Mouse (Mus musculus) forebrain, embryonic 13.5 days (tissue): Measurements from ENCODE around the gene Gchfr. TPM values are rescaled to one million over a fixed set of nuclear protein-coding genes. Genes with fewer than 3 reads are reported as not detected.

ENCODE experiments used
- ATAC-seq: fragments of 200-750 bp; cut with Nextera tagmentation; 2 replicates; pipeline ENCODE4 v1.8.0; 2017
- H3K27ac ChIP-seq: fragments of 300-500 bp; sonication (generic); 2 replicates; pipeline ENCODE4 v1.5.1; 2015; ENCODE audit warnings: inconsistent platforms, mild to moderate bottlenecking, moderate library complexity
- H3K27me3 ChIP-seq: fragments of 300-500 bp; sonication (generic); 2 replicates; pipeline ENCODE4 v1.6.1; 2015; ENCODE audit warnings: mild to moderate bottlenecking, inconsistent platforms
- H3K36me3 ChIP-seq: fragments of 300-500 bp; sonication (generic); 2 replicates; pipeline ENCODE4 v1.6.1; 2015; ENCODE audit warnings: mild to moderate bottlenecking, inconsistent platforms; ENCODE audit not compliant: poor library complexity, severe bottlenecking
- H3K4me1 ChIP-seq: fragments of 300-500 bp; sonication (generic); 2 replicates; pipeline ENCODE4 v1.6.1; 2015; ENCODE audit warnings: inconsistent platforms
- H3K4me2 ChIP-seq: fragments of 300-500 bp; sonication (generic); 2 replicates; pipeline ENCODE4 v1.6.1; 2015; ENCODE audit warnings: inconsistent platforms, mild to moderate bottlenecking, moderate library complexity
- H3K4me3 ChIP-seq: fragments of 300-500 bp; sonication (generic); 2 replicates; pipeline ENCODE4 v1.5.1; 2015; ENCODE audit warnings: mild to moderate bottlenecking, inconsistent platforms
- H3K9ac ChIP-seq: fragments of 300-500 bp; sonication (generic); 2 replicates; pipeline ENCODE4 v1.6.1; 2015; ENCODE audit warnings: mild to moderate bottlenecking, inconsistent platforms
- H3K9me3 ChIP-seq: fragments of 300-500 bp; sonication (generic); replicated peaks from 2 replicates; pipeline ENCODE4 v1.6.1; 2016; ENCODE audit warnings: inconsistent platforms
- WGBS: fragments of 180-500 bp; shearing (Covaris S2); methylation state at CpG from one replicate; pipeline ENCODE4 v1.1.7; 2015; 5-methylcytosine and 5-hydroxymethylcytosine counted together
- polyA plus RNA-seq: library from polyadenylated mRNA; unstranded; fragments of >200 nt; fragmentation: Nextera tagmentation; extraction: Ambion mirVana; gene quantifications from 2 replicates; pipeline ENCODE4 v1.2.1, GENCODE M21; 2015

Gchfr gene
- polyA plus RNA-seq, 1 experiment from 2014 or later, result 1.7 TPM

- Histone ChIP-seq H3K4me3 (no peak overlapping the region), H3K9ac (no peak overlapping the region), H3K4me1 (peaks cover 26% of the 10 kb centered on the region), H3K36me3 (no peaks in the 10 kb centered on the region), H3K4me2 (no peak overlapping the region), H3K27me3 (no peaks in the 10 kb centered on the region), H3K27ac (no peak overlapping the region), H3K9me3 (no peaks in the 10 kb centered on the region)
- ATAC-seq, result no peak
- 78% methylated on average over 4 of the region's 4 CpGs for WGBS
Observed at GRCm38 (mm10) chr2:119203871-119204460, 36.4 kb downstream of the Gchfr start.

GRCm38 (mm10) chr2:119207961-119208343 is 40.4 kb downstream of the Gchfr start:
- Histone ChIP-seq H3K4me3 (peak overlapping the region; percentile 70), H3K4me1 (peaks cover 28% of the 10 kb centered on the region), H3K4me2 (peak overlapping the region; percentile 74), H3K27ac (peak overlapping the region; percentile 75), H3K9me3 (no peaks in the 10 kb centered on the region), H3K27me3 (no peaks in the 10 kb centered on the region), H3K36me3 (peaks cover 27% of the 10 kb centered on the region), H3K9ac (peak overlapping the region; percentile 82)
- 22% methylated on average over 6 of the region's 6 CpGs for WGBS
- no peak for ATAC-seq

GRCm38 (mm10) chr2:119208344-119209175 is 41.0 kb downstream of the Gchfr start, which contains the start of the genes Zfyve19 and Dnajc17:
Gene Zfyve19, plus strand, starts transcription at chr2:119208617.
Gene Dnajc17, minus strand, starts transcription at chr2:119208795.
- peak within 1 kb of the TSS; percentile 70 for H3K4me3 ChIP-seq
- peaks cover 22% of the 10 kb centered on the region for H3K4me1 ChIP-seq
- no peaks in the 10 kb centered on the region for H3K9me3 ChIP-seq
- H3K27me3 ChIP-seq, result no peaks in the 10 kb centered on the region
- peak; percentile 98 for ATAC-seq
- under 1% methylated on average over 51 of the region's 51 CpGs for WGBS
- peak within 1 kb of the TSS; percentile 75 for H3K27ac ChIP-seq
- peak within 1 kb of the TSS; percentile 82 for H3K9ac ChIP-seq
- H3K36me3 ChIP-seq, result peaks cover 33% of the 10 kb centered on the region
- peak within 1 kb of the TSS; percentile 74 for H3K4me2 ChIP-seq

GRCm38 (mm10) chr2:119209176-119209507 is 41.6 kb downstream of the Gchfr start:
- Histone ChIP-seq H3K36me3 (peaks cover 36% of the 10 kb centered on the region), H3K27me3 (no peaks in the 10 kb centered on the region), H3K9ac (peak overlapping the region; percentile 82), H3K4me2 (peak overlapping the region; percentile 74), H3K9me3 (no peaks in the 10 kb centered on the region), H3K4me3 (peak overlapping the region; percentile 70), H3K4me1 (peaks cover 18% of the 10 kb centered on the region), H3K27ac (0 out of 2 replicates have a peak overlapping the region, but pooled peaks have one; percentile 75)
- peak; percentile 1; the same call in 1 of the 2 replicates for ATAC-seq
- 2% methylated on average over 13 of the region's 13 CpGs for WGBS

Other genes with a start within 250 kb of the Gchfr start
- gene Chst14, start 241.3 kb upstream of the Gchfr start, polyA plus RNA-seq, result 5.9 and 6.9 TPM in 2 replicates
- gene Ccdc32, start 138.4 kb upstream of the Gchfr start, polyA plus RNA-seq, result 31.1 and 33.8 TPM in 2 replicates
- 7.3 and 7.7 TPM in 2 replicates for gene Rpusd2, start 133.0 kb upstream of the Gchfr start, polyA plus RNA-seq
- gene Knl1, start 120.7 kb upstream of the Gchfr start, polyA plus RNA-seq, result 65.5 and 66.6 TPM in 2 replicates
- gene Rad51, start 55.0 kb upstream of the Gchfr start, polyA plus RNA-seq, result 42.9 and 50.7 TPM in 2 replicates
- 44.7 and 49.6 TPM in 2 replicates for gene Rmdn3, start 10.7 kb upstream of the Gchfr start, polyA plus RNA-seq
- gene Gm14137, start 6.7 kb downstream of the Gchfr start, polyA plus RNA-seq, result 0.88 and 0.93 TPM in 2 replicates
- gene Zfyve19, start 40.8 kb downstream of the Gchfr start, polyA plus RNA-seq, result 49.3 and 53.9 TPM in 2 replicates
- gene Dnajc17, start 41.0 kb downstream of the Gchfr start, polyA plus RNA-seq, result 25.0 and 25.2 TPM in 2 replicates
- not detected in 2 replicates for gene Ppp1r14d, start 62.1 kb downstream of the Gchfr start, polyA plus RNA-seq
- gene Spint1, start 69.6 kb downstream of the Gchfr start, polyA plus RNA-seq, result 0.26 and 0.52 TPM in 2 replicates
- 6.2 and 8.0 TPM in 2 replicates for gene Rhov, start 103.5 kb downstream of the Gchfr start, polyA plus RNA-seq
- gene Vps18, start 121.0 kb downstream of the Gchfr start, polyA plus RNA-seq, result 21.2 and 23.5 TPM in 2 replicates
- gene Dll4, start 158.0 kb downstream of the Gchfr start, polyA plus RNA-seq, result 3.9 and 4.0 TPM in 2 replicates
- gene Chac1, start 183.5 kb downstream of the Gchfr start, polyA plus RNA-seq, result 2.3 and 3.4 TPM in 2 replicates